Mouse (Mus musculus): ENCODE results near the gene Mrpl21. TPM values are rescaled to one million over a fixed set of nuclear protein-coding genes. Genes with fewer than 3 reads are reported as not detected.

Gene Mrpl21
- 82.6 and 91.7 TPM in 2 replicates for total RNA-seq (2021)
- long read RNA-seq, experiment 1, transcript Mrpl21-201 (7 exons, 802 nt): major isoform, 91 of 100 reads
- long read RNA-seq, experiment 1, partial matches to known transcripts: 2 of 100 reads
- long read RNA-seq, experiment 1, other reads (novel, unspliced or antisense): 6 of 100 reads
- long read RNA-seq, experiment 2, transcript Mrpl21-201 (7 exons, 802 nt): major isoform, 80 of 84 reads
- long read RNA-seq, experiment 2, partial matches to known transcripts: 2 of 84 reads
- long read RNA-seq, experiment 2, other reads (novel, unspliced or antisense): 2 of 84 reads

GRCm38 (mm10) chr19:3282572-3283467 is at the start of gene Mrpl21, which contains the start of gene Ighmbp2:
Gene Mrpl21, plus strand, starts transcription at chr19:3282901.
Gene Ighmbp2, minus strand, starts transcription at chr19:3283017.
- DNase-seq: peak; percentile 95

GRCm38 (mm10) chr19:3260016-3260415 is 22.7 kb upstream of the Mrpl21 start:
- DNase-seq: no peak

GRCm38 (mm10) chr19:3260591-3260990 is 22.1 kb upstream of the Mrpl21 start:
- no peak for DNase-seq

GRCm38 (mm10) chr19:3261336-3261735 is 21.4 kb upstream of the Mrpl21 start:
- DNase-seq: no peak

GRCm38 (mm10) chr19:3261764-3262525 is 20.8 kb upstream of the Mrpl21 start:
- DNase-seq: no peak

- DNase-seq: no peak
These were observed 18.4 kb upstream of the Mrpl21 start for GRCm38 (mm10) chr19:3264348-3264747.

GRCm38 (mm10) chr19:3265180-3265579 is 17.5 kb upstream of the Mrpl21 start:
- no peak for DNase-seq

- no peak for DNase-seq
These were observed 16.6 kb upstream of the Mrpl21 start for GRCm38 (mm10) chr19:3266136-3266535.

- no peak for DNase-seq
These were observed 16.0 kb upstream of the Mrpl21 start for GRCm38 (mm10) chr19:3266676-3267075.

- DNase-seq: no peak
These were observed 15.4 kb upstream of the Mrpl21 start for GRCm38 (mm10) chr19:3267340-3267739.

- no peak for DNase-seq
These were observed 14.3 kb upstream of the Mrpl21 start for GRCm38 (mm10) chr19:3268218-3268980.

- DNase-seq: no peak
These were observed 13.4 kb upstream of the Mrpl21 start for GRCm38 (mm10) chr19:3269279-3269678.

GRCm38 (mm10) chr19:3269803-3270202 is 12.9 kb upstream of the Mrpl21 start:
- DNase-seq: no peak

GRCm38 (mm10) chr19:3271366-3271765 is 11.3 kb upstream of the Mrpl21 start:
- DNase-seq: no peak

GRCm38 (mm10) chr19:3273331-3273730 is 9.4 kb upstream of the Mrpl21 start:
- no peak for DNase-seq

GRCm38 (mm10) chr19:3275744-3276365 is 6.8 kb upstream of the Mrpl21 start:
- no peak for DNase-seq

- no peak for DNase-seq
These were observed 815 bp upstream of the Mrpl21 start for GRCm38 (mm10) chr19:3281886-3282285.

- DNase-seq: peak; percentile 40
These were observed 6.3 kb downstream of the Mrpl21 start for GRCm38 (mm10) chr19:3289006-3289405.

GRCm38 (mm10) chr19:3292028-3292427 is 9.3 kb downstream of the Mrpl21 start:
- DNase-seq: peak; percentile 82

GRCm38 (mm10) chr19:3292993-3293392 is 10.3 kb downstream of the Mrpl21 start:
- no peak for DNase-seq

GRCm38 (mm10) chr19:3295245-3295644 is 12.5 kb downstream of the Mrpl21 start:
- DNase-seq: no peak
